Mouse (Mus musculus) gastrocnemius, adult 2 months (tissue): ENCODE results near the gene Cel. TPM values are rescaled to one million over a fixed set of nuclear protein-coding genes. Genes with fewer than 3 reads are reported as not detected.

ENCODE experiments used
- DNase-seq: peaks from one replicate; pipeline ENCODE4 v3.0.0; 2022
- H3K27ac ChIP-seq: fragments of 200-600 bp; 2 replicates; pipeline ENCODE4 v1.8.1; 2022; ENCODE audit warnings: mild to moderate bottlenecking
- H3K4me3 ChIP-seq: fragments of 200-600 bp; 2 replicates; pipeline ENCODE4 v1.8.1; 2022; ENCODE audit warnings: mild to moderate bottlenecking, moderate library complexity
- CTCF ChIP-seq: fragments of 200-600 bp; IDR thresholded peaks from 2 replicates; pipeline ENCODE4 v1.8.1; 2022; ENCODE audit warnings: antibody characterized with exemption, mild to moderate bottlenecking, moderate library complexity
- intact Hi-C: fragments of 180-260 bp; cut with DNase I; formaldehyde crosslinking; loops from one replicate; pipeline ENCODE4 v1.15.1; 2025
- long read RNA-seq, 2 experiments: library from polyadenylated mRNA; stranded (forward); transcript quantifications; one replicate each; pipeline ENCODE4 v2.0.0; 2021
- total RNA-seq, 2 experiments: library from RNA; stranded (reverse); gene quantifications; 2 replicates each; pipeline ENCODE4 v1.2.3; 2021

The Cel gene
- not detected for total RNA-seq
- long read RNA-seq, experiment 1, result 0 reads
- long read RNA-seq, experiment 2, result 0 reads

DNA sequence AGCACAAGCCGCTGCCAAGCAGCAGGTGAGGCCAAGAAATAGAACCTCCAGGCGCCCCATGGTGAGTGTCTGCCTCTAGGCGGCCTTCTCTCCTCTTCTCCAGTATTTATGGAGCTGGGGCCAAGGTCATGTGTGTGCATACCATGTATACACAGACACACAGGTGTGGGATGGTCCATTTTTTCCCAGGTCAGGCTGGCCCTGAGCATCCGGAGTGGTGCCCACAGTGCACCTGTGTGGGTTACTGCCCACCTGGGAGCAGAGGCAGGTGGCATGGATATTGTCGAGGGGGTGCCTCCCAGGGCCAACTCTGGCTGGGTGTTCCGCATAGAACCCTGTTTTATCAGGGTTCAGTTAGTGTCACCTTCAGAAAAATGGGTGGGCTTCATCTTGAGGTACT, at the start of gene Cel:
Gene Cel, minus strand, starts transcription at position 101 of the 400 bp plus-strand sequence.
- TF ChIP-seq CTCF, result no peak
- DNase-seq, result no peak
- H3K4me3 ChIP-seq, result no peak within 1 kb of the TSS
- peak within 1 kb of the TSS; percentile 46 for H3K27ac ChIP-seq
- intact Hi-C loops, result no loop called here

DNA sequence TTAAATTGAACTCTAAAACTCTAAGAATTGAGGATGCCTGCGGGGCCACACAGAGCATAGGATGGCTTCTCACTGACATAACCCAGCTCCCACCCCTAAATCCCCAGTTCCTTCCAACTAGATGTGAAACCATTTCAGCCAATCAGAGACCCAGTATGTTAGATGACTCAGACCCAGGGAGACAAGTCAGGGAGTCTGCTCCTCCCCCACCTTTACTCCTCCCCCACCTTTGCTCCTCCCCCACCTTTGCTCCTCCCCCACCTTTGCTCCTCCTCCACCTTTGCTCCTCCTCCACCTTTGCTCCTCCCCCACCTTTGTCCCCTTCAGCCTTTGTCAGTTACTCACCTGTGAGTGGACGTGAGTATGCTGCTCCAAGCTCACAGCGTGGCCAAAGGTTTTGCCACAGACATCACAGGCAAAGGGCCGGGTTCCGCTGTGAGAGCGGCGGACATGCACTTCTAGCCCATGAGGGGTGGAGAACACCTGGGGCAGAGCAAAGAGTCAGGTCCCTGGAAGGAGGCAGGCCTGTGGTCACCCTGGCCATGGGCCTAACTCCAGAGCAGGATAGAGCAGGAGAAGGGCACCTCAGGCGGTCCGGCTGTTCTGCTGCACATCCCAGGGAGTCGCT, 49.3 kb upstream of the Cel start:
- Histone ChIP-seq H3K4me3 (no peak overlapping the region), H3K27ac (no peak overlapping the region)
- intact Hi-C loops, result no loop called here
- no peak for DNase-seq
- no peak for TF ChIP-seq CTCF

DNA sequence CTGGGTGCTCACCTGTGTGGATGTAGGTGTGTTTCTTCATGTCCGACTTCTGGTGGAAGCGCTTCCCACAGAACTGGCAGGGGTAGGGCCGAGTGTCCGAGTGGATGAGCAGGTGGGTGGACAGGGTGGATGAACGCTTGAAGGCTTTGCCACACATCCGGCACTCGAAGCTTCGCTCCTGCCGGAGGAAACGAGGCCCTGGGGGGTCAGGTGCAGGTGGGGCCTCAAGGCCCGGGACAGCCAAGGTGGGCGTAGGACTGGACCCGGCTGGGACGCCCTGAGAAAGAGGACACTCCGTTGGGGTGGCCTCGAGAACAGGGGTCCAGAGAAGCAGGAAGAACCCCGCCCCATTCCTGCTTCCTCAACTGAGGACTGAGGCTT, 48.2 kb upstream of the Cel start:
- H3K4me3 ChIP-seq, result no peak overlapping the region
- intact Hi-C loops, result no loop called here
- no peak for TF ChIP-seq CTCF
- no peak overlapping the region for H3K27ac ChIP-seq
- DNase-seq, result no peak

DNA sequence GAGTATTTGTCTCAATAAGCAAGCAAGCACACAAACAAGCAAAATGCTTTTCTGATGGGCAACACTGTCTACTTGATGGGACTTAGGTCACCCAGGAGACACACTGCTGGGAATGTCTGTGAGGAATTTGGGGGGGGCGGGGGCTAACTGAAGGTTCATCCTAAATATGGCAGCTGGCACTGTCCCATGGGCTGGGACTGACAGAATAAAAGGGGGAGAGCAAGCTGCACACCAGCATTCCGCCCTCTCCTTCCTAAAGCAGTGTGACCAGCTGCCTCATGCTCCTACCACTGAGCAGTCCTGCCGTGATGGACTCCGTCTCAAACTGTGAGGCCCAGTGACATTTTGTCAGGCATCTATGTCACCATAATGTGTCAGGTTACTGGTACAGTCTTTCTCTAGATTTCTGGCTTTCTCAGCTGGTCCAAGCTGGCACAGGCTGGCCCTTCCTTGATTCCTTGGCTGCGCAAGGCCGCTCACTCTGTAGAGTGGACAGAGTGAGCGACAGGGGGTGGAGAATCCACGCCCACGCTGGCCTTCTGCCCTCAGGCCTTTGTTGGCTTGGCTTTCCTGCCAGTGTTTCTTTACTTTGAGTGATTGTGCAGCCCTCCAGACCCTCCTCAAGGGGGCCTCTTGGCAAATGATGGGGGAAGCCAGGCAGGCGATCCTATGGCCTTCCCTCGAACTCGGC, 47.7 kb upstream of the Cel start:
- no peak for DNase-seq
- H3K4me3 ChIP-seq, result no peak overlapping the region
- H3K27ac ChIP-seq, result no peak overlapping the region
- no peak for TF ChIP-seq CTCF
- intact Hi-C loops, result no loop called here

DNA sequence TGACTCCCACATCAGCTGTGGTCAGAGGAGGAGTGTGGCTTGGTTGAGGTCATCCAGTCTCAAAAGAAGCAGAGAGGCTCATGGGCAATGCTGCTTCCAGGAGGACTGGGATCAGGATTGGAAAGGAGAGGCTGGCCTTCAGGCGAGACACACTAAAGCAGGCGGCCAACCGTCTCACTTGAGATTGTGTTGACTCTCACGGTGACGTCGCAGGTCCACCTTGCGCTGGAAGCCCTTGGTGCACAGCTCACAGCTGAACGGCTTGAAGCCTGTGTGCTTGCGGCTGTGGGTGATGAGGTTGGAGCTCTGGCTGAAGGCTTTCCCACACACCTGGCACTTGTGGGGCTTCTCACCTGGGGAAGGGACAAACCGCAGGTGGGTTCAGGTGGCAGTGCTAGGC, 46.6 kb upstream of the Cel start:
- no peak overlapping the region for H3K4me3 ChIP-seq
- intact Hi-C loops, result no loop called here
- no peak overlapping the region for H3K27ac ChIP-seq
- no peak for DNase-seq
- no peak for TF ChIP-seq CTCF

DNA sequence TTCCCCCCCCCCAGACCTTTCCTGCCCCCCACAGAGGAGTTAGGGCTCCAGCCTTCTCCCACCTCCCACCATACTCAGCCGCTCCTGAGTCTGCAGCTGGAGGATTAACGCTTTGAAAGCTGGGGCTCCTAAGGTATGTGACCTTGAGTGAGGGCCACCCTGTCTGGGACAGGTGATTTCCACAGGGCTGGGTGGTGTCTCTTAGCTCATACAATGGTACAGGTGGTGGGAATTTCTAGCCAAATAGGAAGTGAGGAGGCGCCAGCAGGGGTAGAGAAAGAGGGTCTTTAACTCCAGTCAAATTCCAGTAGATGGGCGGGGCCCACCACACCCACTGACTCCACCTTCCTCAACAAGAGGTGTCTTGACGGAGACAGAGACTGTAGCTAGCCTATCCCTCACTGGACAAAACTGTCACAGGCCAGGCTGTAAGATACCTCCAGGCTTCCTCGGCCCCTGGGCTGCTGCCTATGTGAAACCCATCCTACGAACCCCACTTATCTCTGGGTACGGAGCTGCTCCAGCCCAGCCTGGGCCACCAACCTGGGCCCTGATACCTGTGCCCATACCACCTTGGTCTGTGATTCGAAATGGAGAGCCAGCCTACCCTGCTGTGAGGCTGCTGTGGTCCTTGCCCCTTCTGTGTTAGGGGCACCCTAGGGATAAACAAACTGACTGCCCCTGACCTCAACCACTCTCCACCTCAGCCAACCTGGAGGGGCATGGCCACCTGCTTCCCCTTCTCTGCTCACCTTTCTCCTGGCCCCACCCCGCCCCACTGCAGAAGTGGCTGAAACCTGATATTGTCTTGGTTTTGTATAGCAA, 44.4 kb upstream of the Cel start:
- Histone ChIP-seq H3K4me3 (no peak overlapping the region), H3K27ac (no peak overlapping the region)
- TF ChIP-seq CTCF, result no peak
- DNase-seq, result peak; percentile 9
- intact Hi-C loops, result no loop called here

DNA sequence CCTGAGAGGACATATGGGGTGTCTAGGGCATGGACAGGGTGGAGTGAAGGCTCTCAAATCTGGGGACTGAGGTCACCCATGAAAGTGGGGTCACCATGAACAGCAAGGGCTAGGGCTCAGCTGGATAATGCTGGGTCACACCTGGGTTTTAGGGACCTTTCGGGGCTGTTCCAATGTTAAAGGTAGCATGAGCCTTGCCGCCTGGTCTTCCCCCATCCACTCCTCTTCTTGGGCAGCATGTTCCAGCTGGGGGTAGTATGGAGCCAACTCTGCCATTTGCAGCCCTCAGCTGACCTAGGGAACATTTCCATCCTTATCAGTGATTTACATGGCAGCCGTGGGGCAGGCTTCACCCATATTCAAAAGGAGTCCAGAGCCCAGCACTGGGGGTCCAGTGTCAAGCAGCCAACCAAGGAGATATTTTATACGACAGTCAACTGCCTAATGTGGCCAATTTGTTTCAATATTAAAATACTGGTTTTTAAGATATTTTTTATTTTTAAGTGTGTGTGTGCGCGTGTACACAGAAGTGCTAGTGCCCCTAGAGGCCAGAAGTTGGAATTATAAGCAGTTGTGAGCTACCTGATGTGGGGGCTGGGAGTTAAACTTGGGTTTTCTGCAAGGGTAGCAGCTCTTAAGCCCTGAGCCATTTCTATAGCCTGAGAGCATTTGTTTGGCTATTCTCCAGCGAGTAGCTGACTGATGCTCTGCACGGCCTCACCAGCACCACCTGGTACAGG, 43.6 kb upstream of the Cel start:
- H3K27ac ChIP-seq, result no peak overlapping the region
- DNase-seq, result peak; percentile 4
- peak; percentile 16; the same call in 1 of the 2 replicates for TF ChIP-seq CTCF
- H3K4me3 ChIP-seq, result no peak overlapping the region
- intact Hi-C loops, result no loop called here

DNA sequence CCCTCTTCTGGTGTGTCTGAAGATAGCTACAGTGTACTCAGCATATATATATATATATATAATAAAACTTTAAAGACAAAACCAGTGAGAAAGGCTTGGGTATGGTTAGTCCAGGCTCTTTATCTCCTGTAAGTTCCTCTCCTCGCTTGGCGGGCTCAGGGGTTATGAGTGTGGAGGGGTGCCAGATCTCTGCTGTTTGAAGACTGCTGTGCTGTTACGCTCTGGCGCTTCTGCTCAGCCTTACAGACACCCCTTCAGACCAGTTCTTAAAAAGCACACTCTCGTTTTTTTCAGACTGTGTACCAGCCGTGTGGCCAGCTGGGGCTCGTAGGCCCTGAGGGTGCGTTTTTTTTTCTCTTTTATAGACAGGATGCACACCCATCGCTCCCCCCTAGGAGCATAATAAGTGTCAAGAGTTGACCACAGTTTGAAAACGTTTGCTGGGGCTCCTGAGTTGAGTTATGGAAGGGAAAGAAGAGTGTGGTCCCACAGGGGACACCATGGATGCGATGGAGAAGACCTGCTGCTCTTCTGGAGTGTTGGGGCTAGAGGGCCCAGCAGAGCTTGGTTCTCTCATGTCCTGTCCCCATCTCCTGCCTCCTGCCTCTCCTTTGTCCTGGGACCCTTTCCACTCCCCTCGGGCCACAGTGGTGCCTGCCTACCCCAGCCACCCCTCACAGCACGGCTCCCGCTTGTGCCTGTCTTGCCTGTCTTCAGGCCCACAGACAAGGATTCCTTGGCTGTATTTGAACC, 42.8 kb upstream of the Cel start:
- TF ChIP-seq CTCF, result no peak
- no peak overlapping the region for H3K4me3 ChIP-seq
- DNase-seq, result peak; percentile 7
- intact Hi-C loops, result no loop called here
- H3K27ac ChIP-seq, result no peak overlapping the region

DNA sequence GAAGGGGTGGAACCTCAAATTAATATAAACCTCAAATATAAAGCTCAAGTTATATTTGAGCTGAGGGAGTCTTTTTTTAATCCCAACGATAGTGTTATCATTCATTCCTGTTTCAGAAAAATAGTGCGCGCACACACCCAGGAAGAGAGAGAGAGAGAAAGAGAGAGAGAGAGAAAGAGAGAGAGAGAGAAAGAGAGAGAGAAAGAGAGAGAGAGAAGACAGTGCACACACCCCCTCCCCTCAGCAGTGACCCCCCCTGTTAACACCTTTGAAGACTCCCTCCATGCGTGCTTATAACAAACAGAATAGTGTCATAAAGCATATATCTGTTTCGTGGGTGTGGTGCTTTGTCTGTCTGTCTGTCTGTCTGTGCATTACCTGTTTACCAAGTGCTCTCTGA, 40.3 kb upstream of the Cel start:
- no peak for DNase-seq
- TF ChIP-seq CTCF, result no peak
- Histone ChIP-seq H3K4me3 (no peak overlapping the region), H3K27ac (no peak overlapping the region)
- intact Hi-C loops, result no loop called here

DNA sequence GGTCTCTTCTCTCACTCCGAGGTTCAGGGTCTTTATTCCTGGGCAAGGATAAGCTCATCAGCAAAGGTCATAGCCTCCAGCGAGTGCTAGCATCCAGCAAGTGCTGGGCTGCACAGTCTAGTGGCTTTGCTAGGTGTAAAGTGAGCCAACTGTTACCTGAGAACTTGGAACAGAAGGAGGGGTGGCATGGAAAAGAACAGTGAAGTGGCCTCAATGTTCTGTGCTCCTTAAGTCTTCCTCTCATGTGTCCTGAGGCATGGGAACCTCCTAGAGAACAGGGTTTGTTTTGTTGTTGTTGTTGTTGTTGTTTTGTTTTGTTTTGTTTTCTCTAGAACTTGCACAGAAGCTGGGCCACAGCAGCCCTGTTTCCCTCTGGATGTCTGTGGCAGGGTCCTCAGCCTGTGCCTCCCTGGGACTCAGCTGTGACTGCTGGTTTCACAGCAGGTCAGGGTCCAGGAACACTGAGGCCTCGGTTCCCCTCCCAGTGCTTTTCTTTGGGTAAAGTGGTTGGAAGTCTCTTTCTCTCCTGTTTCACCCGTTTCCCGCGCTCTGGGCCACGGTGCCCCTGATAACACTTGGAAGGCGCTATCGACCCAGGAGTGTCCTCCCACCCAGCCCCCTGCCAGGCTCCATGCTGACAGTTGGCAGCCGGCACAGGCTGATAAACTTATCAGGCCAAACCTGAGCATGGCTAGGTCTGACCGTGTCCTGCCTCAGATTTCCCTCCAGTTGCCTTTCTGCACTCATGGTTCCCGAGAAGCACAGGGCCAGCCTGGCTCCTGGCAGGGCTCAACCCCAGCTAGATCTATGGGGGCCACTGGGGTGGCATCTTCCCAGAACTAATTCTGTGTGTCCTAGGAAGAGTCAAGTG, 38.8 kb upstream of the Cel start:
- no peak for DNase-seq
- intact Hi-C loops, result no loop called here
- no peak overlapping the region for H3K4me3 ChIP-seq
- H3K27ac ChIP-seq, result no peak overlapping the region
- no peak for TF ChIP-seq CTCF

DNA sequence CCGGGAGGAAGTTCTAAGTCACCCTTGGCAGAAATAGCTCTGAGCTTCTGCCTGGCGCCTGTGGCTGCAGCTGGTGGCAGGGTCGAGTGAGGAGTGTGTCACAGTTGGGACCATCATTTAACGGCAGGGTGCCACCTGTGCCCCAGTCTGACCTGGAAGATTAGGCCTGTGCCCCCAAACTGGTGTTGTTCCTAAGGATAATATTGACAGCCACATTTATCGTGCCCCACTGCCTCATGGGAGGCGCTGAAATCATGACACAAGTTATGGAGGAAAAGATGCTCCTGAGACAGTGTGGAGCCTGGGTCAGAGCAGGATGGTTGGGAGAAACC, 36.3 kb upstream of the Cel start:
- TF ChIP-seq CTCF, result no peak
- no peak for DNase-seq
- Histone ChIP-seq H3K27ac (no peak overlapping the region), H3K4me3 (no peak overlapping the region)
- intact Hi-C loops, result no loop called here
